Mouse (Mus musculus) B cell, adult 2 months (primary cell): ENCODE data around the gene Nosip.

Source experiments
- DNase-seq, 2 experiments: peaks; one replicate each; pipeline ENCODE4 v3.0.0; 2022

Gene Nosip

DNA sequence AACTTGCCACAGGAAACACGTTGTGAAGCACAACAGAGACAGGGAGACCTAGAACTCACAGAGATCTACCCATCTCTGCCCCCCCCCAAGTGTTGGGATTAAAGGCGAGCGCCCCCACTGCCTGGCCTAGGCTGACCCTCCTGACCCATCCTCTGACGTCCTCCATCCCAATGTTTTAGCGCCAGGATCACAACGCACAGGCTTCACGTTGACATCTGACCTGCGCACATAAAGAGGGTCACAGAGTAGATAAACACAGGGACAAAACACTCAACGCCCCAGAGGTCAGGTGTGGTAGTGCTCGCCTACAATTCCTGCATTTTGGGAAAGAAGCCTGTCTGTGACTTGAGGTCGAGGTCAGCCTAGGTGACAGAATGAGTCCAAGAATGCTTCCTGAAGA is 25.5 kb upstream of the Nosip start:
- no peak for DNase-seq

DNA sequence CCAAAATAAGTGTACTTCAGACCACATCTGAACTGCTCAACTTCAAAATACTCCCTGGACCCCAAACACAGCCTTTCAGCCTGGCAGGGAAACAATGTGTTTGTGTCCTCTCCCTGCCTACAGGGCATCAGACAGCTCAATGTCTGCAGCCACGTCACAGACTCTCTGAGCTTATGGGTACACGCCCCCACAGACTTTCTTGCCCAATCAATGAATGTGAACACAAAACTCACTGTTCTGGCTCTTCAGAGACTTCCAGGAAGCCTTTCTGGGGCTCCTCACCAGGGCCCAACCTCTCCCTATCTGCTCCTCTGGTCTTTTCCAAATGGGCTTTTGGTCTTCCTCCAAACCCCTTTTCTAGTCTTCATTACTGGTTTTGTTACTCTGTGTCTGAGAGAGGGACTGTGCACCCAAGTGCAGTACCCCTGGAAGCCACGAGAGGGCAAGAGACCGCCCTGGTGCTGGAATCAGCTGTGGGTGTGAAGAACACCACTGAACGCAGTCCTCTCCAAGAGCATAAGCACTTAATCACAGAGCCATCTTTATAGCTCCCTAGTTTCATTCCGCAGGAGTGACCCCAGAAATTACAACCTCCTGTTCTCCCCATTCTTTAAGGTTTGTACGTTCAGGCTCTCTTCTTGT is 24.4 kb upstream of the Nosip start:
- peak; percentile 81 to 83 for DNase-seq

DNA sequence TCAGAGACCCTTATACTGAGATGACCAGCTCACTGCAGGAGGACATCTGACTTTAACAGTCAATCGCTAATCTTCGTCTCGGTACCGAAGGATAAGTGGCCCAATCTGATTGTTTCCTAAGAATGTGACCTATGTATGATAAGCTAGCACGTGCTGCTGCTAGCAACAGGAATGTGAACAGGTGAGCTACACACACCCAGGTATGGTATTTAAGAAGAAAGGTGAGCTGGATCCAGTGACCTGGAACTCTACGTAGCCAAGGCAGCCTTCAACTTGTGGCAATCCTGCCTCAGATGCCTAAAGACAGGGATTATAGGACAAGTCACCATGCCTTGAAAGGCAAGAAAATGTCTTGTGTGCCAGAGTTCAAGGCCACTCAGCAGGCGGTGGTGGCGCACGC is 23.8 kb upstream of the Nosip start:
- no peak for DNase-seq

DNA sequence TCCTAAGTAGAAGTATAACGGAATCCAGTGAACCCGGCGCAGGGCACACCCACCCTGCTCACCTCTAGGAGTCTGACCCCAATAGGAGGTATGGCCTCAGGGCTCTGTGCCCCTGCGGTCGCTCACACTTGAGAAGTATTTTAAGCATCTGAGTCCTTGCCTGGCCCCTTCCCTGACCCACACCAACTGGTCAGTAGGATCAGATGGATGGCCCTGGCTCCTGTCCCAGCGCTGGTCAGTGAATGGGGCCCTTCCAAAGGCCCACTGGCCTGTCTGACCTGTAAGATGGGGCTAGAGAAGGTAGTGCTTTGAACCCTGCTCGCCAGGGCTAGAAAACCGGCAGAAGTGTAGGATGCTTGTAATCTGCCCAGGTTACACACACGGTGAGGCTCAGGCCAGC is 21.4 kb upstream of the Nosip start:
- no peak for DNase-seq

DNA sequence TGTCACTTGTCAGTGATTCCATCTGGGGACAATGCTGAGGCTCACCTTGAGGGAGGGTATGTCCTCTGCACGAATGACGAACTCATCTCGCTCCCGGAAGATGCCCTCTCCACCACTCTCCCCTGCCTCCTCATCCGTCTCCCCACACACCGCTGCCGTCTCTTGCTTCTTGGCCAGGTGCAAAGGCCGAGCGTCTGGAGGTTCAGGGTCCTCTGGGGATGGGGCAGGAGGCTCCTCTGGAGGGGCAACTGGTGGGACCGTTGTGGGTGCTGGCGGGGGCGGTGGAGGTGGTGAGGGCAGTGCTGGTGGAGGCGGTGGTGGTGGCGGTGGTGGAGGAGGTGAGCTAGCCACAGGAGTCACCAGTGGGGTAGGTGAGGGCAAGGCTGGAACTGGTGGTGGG is 18.9 kb upstream of the Nosip start:
- no peak for DNase-seq

DNA sequence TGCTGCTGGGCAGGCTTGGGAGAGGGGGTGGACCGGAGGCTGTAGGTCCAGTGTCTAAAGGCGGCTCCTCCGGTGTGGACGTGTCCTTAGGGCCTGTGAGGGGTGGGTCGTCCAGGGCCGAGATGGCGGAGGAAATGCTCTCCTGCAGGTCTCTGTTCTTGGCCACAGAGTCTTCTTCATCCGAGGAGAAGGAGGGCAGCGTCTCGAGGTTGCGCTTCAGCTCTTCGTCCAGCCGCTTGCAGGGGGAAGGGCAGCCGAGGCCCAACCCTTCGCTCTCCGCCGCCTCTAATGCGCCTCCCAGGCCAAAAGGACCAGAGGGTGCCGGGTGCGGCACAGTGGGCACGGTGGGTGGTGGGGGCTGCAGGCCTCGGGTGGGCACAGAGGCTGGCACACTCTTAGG is 16.5 kb upstream of the Nosip start:
- DNase-seq = no peak

DNA sequence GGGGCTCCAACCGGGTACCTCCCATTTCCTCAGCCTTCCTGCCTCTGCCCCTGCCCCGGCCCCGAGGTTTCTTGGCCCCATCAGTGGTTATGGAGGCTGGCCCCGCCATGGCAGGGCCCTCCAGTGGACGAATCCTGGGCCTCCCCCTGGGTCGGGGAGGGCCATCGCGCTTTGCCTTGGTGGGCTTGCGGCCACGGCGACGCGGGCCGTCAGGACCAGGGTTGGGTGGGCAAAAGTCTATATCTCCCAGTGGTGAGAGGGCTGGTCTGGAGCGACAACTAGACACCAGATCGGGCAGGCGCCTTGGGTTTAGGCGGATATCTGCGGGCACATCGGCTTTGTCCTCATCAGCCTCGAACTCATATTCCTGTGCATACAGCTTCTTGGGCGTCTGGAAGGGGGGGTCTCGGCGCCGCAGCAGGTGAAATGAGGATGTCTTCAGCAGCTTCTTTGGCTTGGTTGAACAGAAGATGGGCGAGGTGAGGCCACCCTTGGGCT is 15.3 kb upstream of the Nosip start:
- no peak for DNase-seq

DNA sequence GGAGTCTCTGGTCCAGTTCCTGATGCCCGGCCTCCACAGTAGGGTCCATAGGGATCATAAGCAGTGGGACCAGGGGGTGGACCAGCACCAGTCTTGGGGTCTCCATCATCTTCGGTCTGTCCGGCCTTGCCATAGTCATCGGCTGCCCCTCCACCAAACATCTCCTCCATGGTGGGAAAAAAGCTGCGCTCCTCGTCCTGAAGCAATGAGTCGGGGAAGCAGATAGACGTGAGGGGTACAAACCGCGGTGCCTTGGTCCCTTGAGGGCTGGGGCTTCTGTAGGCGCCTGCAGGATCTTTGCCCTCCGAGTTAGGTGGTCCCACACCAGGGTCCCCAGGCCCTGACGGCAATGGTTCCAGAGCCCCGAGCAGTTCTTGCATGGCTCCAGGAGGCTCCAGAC is 14.7 kb upstream of the Nosip start:
- no peak for DNase-seq

DNA sequence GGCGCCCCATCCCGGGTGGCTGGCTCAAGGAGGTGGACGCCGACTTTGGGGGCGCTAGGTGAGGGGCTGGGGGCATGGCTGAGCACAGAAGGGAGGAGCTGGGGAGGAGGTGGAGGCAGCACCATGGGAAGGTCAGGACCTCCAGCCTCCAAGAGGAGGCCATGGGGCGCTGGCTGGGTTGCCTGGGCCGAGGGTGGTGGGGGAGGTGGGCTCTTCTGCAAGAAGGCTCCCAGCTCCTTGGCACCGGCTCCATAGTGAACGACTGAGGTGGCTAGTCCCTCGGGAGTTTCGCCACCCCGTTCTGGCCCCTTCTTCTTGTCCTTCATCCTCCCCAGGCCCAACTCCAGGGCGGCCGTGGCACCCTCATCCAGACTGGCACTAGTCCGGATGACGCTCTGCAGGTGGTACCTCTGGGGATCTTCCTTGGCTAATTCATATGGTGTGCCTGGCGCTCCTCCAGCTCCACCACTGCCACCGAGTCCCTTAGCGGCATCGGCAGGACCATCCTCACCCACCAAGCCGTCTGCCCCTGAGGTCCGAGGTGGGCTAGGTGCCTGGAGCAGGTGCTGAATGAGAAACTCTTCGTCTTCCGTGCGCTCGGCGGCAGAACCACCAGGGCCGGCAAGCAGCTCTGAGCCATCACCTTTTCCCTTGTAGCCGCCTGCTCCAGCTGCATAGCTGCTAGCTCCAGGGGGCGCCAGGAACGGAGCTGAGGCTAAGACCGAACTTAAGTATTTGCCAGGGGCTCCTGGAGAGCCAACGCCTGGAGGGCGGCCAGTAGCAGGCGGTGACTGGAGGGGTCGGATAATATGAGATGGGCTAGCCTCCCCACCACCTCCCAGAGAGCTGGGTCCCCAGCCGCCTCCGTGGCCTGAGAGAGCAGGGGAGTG is 14.0 kb upstream of the Nosip start:
- DNase-seq = no peak

DNA sequence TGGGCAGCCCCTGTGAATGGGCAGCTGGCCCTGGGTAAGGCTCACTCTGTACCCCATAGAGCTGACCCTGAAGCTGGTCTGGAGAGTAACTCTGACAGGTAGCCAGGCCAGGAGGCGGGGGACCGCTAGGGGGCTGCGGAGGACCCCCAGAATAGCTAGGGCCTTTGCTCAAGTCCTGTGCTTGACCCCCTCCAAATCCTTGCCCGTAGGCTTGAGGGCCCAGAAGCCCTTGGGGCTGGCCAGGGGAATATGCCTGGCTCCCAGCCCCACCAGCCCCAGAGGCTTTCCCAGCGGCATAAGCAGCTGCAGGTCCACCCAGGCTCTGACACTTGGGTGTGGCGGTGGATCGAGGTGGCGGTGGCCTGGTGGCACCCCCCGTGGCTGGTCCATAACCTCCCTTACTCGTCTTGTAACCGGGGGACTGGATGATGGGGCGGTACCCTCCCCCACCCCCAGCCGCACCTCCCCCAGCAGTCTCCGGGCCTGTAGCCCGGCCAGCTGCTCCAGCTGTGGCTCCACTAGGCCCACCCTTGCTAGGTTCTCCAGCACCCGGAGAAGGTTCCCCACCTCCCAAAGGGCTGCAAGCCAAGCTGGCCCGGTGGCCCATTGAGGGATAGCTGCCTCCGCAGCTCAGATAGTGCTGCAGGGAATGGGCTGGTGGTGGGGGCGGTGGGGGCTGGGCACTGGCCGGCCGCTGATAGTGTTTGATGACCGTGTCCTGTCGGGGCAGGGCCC is 13.1 kb upstream of the Nosip start:
- no peak for DNase-seq

DNA sequence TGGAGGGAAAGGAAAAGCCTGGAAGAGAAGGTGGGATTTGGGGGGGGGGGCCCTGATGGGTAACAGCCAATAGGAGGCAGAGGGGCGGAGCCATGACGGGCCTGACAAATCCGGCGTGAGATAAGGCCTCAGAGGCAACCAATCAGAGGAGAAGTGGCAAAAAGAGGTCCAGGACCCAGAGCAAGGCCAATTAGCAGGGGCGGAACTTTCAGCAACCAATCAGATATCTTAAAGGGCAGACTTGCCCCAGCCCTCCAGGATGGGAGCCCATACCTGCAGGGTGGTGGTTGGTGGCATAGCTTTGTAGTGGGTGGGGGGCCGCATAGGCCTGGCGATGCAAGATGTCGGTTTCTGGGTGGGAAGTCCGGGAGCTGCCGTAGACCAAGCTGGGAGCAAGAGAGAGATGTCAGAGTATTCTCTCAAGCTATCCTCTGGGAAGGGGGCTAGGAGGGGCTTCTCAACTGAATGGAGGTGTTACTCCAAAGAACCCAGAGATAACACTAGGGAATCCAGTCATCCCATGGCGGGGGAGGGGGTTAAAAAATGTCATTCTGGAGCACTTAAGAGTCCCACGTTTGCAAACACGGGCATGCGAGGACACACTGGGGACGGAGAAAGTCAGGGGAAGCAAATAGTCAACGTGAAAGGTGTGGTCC is 11.2 kb upstream of the Nosip start:
- DNase-seq = peak; percentile 35 to 47

DNA sequence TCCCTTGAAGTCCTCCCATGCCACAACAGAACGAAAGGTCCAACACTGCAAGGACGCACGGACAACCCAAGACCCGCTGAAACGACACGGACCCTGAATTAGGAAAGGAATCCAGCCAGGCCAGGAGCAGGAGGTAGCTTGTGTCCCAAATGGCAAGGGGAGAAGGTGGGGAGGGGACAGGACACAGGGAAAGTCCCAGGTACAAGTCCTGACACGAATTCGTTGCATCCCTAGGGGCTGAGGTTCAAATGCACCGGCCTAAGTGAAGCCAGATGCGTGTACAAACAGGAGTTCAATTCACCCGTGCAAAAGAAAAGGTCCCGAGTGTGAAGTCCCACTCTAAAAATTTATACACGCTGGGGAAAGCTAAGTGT is 10.6 kb upstream of the Nosip start:
- DNase-seq = no peak

DNA sequence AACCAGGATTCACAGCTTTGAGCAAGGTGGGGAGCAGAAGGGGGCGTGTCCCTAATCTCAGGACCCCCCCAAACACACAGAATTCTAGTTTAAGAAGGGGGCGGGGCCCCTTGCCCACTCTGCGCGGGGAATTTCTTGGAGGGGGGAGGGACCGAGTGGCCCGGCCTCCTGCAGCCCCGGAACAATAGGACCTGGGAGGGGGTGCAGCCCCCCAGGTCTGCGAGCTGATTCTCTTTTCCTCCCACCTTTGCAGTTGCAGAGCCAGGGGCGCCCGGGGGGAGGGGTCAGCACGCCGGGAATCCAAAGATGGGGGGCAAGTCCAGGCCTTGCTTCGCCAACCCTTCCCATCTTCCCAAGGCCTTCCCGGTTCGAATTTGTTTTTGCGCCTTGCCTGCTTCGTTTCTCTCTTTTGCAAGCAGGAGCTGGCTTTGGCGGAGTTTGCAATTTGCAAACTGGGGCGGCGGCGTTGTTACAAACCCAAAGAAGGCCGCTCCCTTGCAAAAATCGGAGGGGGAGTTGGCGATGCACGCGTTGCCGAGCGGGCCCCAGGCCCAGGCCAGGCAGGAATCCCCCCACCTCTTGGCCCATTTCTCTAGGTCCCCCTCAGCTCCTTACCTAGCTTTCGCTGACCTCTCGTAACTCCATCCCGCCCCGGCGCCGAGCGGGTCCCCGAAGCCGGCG is 9.9 kb upstream of the Nosip start:
- peak; percentile 28 to 46 for DNase-seq

DNA sequence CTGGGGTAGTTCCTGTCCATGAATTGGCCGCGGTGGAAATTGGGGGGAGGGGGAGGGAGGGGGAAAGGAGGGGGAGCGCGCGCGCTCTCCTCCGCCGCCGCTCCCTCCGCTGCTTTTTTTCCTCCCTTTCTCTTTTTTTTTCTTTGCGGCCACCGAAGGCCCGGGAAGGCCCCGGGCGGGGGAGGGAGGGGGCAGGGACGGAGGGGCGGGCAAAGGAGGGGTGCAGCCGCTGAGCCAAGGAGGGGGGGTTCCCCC is 9.4 kb upstream of the Nosip start, which contains the start of gene Prr12:
Prr12 (minus strand) TSS at position 20 of the 255 bp plus-strand sequence.
- DNase-seq = no peak

DNA sequence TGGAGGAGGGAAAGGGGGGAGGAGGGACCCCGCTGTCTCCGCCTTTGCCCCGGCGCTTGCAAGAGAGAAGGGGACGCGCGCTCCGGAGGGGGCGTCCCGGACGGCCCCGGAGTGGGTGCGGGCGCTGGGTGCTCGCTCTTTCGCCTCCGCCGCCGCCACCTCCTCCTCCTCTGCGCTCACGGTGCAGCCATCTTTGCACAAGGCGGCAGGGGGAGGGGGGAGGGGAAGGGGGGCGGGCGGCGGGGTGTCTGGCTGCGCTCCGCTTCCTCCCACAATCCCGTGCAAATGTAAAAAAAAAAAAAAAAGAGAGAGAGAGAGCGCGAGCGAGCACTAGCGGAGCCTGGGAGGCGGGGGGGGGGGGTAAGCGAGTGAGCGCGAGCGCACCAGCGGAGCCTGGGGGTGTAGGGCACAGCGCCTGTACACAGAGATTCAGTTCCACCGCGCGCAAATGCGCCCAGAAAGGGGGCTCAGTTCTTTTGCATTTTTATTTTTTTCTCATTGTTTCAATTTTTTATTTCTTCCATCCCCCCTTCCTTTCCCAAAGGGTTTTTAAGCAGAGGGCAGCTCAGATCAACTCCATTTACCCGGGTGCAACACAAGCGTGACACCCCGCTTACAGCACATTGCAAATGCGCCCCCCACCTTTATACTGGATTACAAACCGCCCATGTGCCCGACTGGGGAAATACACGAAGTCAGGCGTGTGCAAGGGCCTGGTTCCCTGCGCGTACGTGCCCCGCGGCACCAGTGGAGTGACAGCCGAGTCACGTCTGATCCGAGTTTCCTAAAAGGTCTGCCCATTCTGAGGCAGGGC is 8.9 kb upstream of the Nosip start:
- DNase-seq = peak; percentile 66 to 74

DNA sequence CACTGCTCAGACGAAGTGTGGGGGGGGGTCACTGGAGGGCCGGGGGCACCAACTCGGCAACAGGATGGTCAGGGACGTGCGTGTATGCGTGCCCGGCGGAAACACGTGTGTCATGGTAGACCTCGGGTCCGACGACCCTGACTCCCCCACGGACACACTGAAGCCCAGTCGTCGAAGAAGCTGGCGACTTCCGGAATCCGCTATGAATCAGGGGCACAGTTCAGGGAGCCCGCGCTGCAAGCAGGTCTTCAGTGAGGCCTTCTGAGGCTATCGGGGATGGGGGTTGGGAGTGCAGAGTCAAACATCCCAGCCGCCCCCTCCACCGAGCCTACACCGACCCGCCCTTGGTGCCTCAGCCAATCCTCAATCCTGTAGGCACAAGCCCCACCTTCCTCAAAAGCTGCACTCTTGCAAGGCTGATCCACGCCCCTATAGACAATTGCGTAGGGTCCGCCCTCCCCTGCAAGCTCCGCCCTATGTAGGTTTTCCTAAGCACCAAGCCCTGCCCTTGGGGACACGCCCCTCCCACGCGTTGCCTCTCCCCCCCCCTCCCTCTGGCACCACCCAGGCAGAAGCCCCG is 8.2 kb upstream of the Nosip start:
- peak; percentile 91 to 95 for DNase-seq

DNA sequence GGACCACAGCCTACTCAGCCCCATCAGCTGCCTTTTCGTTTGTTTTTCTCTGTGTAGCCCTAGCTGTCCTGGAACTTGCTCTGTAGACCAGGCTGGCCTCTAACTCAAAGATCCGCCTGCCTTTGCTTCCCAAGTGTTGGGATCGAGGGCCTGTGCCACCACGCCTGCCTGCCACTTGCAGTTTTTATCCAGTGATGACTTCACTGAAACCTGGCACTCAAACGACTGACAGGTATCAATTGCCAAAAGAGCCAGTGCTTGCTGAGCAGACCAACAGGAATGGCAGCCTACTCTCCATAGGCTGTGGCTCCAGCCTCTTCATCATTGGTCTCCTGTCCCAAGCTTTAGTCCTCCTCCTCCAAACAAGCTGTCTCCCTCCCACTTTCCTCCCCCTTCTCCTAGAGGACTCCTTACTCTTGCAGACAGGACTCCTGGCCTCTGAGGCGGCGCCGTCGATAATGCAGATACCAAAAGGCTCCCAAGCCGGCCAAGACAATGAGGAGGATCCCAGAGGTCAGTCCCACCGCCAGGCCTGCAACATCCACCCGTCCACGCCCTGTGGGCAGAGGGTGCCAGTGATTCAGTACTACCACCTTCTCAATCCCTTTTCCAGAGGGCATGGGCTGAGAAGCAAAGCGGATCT is 5.8 kb upstream of the Nosip start:
- DNase-seq = no peak

DNA sequence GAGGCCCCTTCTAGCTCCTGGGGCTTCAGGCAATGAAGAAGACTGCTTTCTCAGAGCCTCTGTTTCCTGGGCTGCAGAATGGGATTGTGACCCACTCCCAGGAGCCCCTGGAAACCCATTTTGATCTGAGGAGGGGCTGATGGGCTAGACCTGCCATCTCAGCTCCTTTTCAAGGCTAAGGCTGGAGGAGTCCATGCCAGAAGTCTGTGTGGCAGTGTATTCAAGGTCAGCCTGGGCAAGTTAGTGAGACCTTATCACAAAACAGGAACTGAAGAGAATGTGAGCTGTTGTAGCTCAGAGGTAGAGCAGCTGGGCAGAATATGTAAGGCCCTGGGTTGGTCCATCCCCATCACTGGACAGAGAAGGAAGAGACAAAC is 5.3 kb upstream of the Nosip start:
- no peak for DNase-seq

DNA sequence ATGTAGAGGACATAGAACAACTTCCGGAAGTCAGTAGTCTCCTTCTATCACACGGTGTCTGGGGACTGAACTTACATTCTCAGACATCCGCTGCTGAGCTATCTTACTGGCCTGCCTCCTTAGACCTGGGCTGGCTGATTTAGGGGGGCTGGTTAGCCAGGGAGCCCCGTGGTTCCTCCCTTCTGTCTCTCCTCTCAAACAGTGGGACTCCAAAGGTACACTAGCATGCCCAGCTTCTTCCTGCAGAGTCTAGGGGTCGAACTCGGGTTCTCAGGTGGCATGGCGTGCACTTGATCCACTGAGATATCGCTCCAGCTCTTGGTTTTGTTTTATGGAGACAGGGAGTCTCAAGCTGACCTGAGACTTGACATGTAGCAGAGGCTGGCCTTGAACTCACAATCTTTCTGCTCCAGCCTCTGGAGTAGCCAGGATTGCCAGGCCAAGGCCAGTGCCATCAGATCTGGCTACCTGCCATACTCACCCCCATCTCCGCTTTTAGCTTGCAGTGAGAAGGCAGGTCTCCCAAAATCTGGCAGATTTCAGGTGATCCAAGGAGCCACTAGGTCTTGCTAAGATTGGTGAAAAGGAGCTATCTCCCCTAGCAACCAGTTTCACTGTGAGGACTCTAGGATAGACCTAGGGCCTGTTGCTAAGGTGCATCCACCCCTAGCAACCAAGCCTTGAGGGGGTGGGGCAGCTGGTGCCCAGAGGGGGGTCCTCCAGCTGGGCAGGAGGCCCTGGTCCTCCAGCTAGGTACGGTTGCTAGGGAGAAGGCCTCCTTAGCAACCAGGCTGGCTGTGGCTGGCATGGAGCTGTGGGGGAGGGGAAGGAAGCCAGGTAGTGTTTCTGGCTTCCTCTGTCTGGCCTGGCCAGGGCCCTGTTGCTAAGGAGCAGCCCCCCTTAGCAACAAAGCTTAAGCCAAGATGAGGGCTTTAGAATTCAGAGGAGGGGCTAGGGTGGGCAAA is 3.3 kb upstream of the Nosip start:
- no peak for DNase-seq

DNA sequence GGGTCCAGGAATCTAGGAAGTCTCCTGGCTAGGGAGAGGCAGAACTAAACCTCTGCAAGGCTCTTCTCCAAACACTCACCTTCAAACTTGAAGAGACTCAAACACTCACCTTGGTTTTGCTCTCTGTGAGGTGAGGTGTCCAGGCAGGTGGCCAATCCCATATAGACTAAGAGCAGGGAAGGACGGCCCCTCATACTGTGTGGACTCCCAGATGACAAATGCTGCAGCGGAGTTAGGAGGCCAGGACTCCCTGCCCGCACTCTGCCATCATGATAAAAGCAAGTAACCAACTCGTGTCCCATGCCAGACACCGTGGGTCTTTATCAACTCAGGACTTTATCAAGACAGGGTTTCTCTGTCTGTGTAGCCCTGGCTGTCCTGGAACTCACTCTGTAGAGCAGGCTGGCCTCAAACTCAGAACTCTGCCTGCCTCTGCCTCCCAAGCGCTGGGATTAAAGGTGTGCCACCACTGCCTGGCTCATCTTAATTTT is 1.6 kb upstream of the Nosip start:
- no peak for DNase-seq
